Mouse (Mus musculus) MEL (cell line): ENCODE measurements around the gene Mfap3.

Experiments
- CTCF ChIP-seq, 3 experiments: IDR thresholded peaks in 2 of 3; conservative IDR thresholded peaks in 1 of 3; 2 replicates each; pipeline ENCODE4 v1.5.1; 2011 to 2012; ENCODE audit warnings: low read length in 3 of 3, low read depth in 2 of 3, mild to moderate bottlenecking in 2 of 3, improper control_type of control experiment in 1 of 3, inconsistent platforms in 1 of 3, mixed read lengths in 1 of 3, moderate library complexity in 1 of 3; ENCODE audit not compliant: control insufficient read depth in 1 of 3, insufficient read depth in 1 of 3, poor library complexity in 1 of 3, severe bottlenecking in 1 of 3
- ELF1 ChIP-seq: IDR thresholded peaks from 2 replicates; pipeline ENCODE4 v1.6.1; 2014; ENCODE audit warnings: low read depth, mild to moderate bottlenecking, inconsistent platforms, low read length, improper control_type of control experiment, moderate library complexity
- EP300 ChIP-seq, 2 experiments: IDR thresholded peaks; 2 replicates each; pipeline ENCODE4 v1.6.1; 2011; ENCODE audit warnings: improper control_type of control experiment in 2 of 2, low read length in 2 of 2, low read depth in 1 of 2, mild to moderate bottlenecking in 1 of 2
- HCFC1 ChIP-seq: IDR thresholded peaks from 2 replicates; pipeline ENCODE4 v1.6.1; 2012; ENCODE audit warnings: low read depth, mild to moderate bottlenecking, inconsistent platforms, low read length, improper control_type of control experiment, moderate library complexity
- MAX ChIP-seq: IDR thresholded peaks from 2 replicates; pipeline ENCODE4 v1.6.1; 2011; ENCODE audit warnings: low read length, improper control_type of control experiment
- POLR2AphosphoS5 ChIP-seq: IDR thresholded peaks from 2 replicates; pipeline ENCODE4 v1.6.1; 2012; ENCODE audit warnings: low read depth, borderline replicate concordance, mild to moderate bottlenecking, inconsistent platforms, low read length, moderate library complexity, mixed read lengths
- RAD21 ChIP-seq: IDR thresholded peaks from 2 replicates; pipeline ENCODE4 v1.6.1; 2011; ENCODE audit warnings: mild to moderate bottlenecking, low read depth, low read length, improper control_type of control experiment
- ZC3H11A ChIP-seq: IDR thresholded peaks from 2 replicates; pipeline ENCODE4 v1.6.1; 2012; ENCODE audit warnings: low read depth, mild to moderate bottlenecking, inconsistent platforms, low read length, improper control_type of control experiment

GRCm38 (mm10) chr11:57535912-57536311 lies 17.4 kb downstream of the Mfap3 start:
- TF ChIP-seq MAX: no peak
- no peak for TF ChIP-seq ZC3H11A
- TF ChIP-seq EP300 (IDR thresholded peaks at IDR 0.05; ENCODE audit: low read depth in 1 of 2, low read length in 2 of 2): no peak
- TF ChIP-seq ELF1: no peak
- TF ChIP-seq POLR2AphosphoS5: no peak
- no peak for TF ChIP-seq CTCF (IDR thresholded peaks at IDR 0.05 in 2 of 3, conservative IDR thresholded peaks at IDR 0.05 in 1 of 3; ENCODE audit: control insufficient read depth in 1 of 3, insufficient read depth in 1 of 3, low read depth in 2 of 3, low read length in 3 of 3, poor library complexity in 1 of 3, severe bottlenecking in 1 of 3)
- TF ChIP-seq RAD21: no peak
- no peak for TF ChIP-seq HCFC1
